Mouse (Mus musculus) left cerebral cortex, adult 2 months (tissue): ENCODE data around the gene Dlgap1. TPM values are rescaled to one million over a fixed set of nuclear protein-coding genes. Genes with fewer than 3 reads are reported as not detected.

Source experiments
- DNase-seq, 2 experiments: peaks; one replicate each; pipeline ENCODE4 v3.0.0; 2021 to 2022; ENCODE audit warnings: low spot score in 2 of 2, mixed read lengths in 1 of 2; ENCODE audit errors: extremely low spot score in 1 of 2
- H3K27ac ChIP-seq: fragments of 200-600 bp; 2 replicates; pipeline ENCODE4 v1.8.1; 2022
- H3K4me3 ChIP-seq: fragments of 200-600 bp; 2 replicates; pipeline ENCODE4 v1.8.1; 2022
- CTCF ChIP-seq: fragments of 200-600 bp; IDR thresholded peaks from 2 replicates; pipeline ENCODE4 v1.8.1; 2022; ENCODE audit warnings: antibody characterized with exemption, mild to moderate bottlenecking, moderate library complexity
- intact Hi-C: fragments of 180-260 bp; cut with DNase I; formaldehyde crosslinking; loops from one replicate; pipeline ENCODE4 v1.15.1; 2025
- total RNA-seq, 2 experiments: library from RNA; stranded (reverse); gene quantifications; 2 replicates each; pipeline ENCODE4 v1.2.3; 2021

The Dlgap1 gene
- total RNA-seq, 2 experiments from 2014 or later: 497 to 510 TPM

DNA sequence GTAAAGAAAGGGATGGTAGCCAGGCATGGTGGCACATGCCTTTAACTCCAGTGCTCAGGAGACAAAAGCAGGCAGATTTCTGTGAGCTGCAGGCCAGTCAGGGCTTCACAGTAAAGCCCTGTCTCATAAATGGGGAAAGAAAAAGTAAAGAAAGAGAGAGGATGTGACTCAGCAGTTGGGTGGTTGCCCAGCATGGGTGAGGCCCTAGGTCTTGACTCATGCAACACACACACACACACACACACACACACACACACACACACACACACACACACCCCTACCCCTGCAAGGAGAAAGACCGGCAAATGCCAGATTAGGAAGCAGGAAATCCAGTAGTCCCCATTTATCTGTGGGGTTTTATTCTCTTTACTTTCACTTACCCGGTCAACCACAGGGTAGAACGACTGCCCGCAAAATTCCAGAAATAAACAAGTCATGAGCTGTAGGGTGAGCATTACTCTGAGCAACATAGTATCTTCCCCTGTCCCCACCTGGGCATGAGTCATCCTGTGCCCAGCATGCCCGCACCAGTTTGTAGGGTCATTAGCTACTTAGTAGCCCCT lies 759.9 kb downstream of the Dlgap1 start:
- no peak for TF ChIP-seq CTCF
- intact Hi-C loops: no loop called here
- peak; percentile 50 to 68 for DNase-seq
- Histone ChIP-seq H3K27ac (peak overlapping the region; percentile 63; the same call in 1 of the 2 replicates), H3K4me3 (no peak overlapping the region)

DNA sequence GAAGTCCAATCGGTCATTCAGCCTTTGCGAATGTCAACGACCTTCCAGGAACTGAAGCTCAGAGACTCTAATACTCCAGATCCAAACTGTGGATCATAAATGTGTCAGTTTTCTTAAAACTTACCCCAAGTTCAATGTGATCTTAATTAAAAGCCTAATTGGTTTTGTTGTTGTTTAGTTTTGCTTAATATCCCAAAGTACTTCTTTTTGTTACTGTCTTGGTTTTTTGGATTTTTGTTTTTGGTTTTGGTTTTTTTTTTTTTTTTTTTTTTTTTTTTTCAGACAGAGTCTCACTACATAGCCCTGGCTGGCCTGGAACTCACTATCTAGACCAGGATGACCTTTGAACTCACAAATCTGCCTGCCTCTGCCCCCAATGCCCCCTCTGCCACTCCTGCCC lies 765.9 kb downstream of the Dlgap1 start:
- DNase-seq: no peak
- intact Hi-C loops: no loop called here
- no peak overlapping the region for H3K4me3 ChIP-seq
- H3K27ac ChIP-seq: no peak overlapping the region
- no peak for TF ChIP-seq CTCF

DNA sequence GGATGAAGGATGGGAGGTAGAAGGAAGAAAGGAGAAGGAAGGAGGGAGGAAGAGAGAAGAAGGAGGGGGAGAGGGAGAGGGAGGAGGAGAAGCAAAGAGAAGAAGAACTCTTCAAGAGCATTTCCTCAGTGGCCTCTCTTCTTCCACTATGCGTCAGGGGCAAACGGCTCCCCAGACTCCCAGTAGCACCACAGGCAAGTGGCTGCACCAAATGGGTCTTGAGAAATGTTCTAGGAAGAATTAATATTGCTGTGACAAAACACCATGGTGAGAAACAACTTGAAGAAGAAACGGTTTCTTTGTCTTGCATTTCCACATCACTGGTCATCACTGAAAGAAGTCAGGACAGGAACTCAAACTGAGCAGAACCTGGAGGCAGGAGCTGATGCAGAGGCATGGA lies 766.5 kb downstream of the Dlgap1 start:
- no peak for TF ChIP-seq CTCF
- H3K27ac ChIP-seq: no peak overlapping the region
- no peak for DNase-seq
- intact Hi-C loops: no loop called here
- no peak overlapping the region for H3K4me3 ChIP-seq

DNA sequence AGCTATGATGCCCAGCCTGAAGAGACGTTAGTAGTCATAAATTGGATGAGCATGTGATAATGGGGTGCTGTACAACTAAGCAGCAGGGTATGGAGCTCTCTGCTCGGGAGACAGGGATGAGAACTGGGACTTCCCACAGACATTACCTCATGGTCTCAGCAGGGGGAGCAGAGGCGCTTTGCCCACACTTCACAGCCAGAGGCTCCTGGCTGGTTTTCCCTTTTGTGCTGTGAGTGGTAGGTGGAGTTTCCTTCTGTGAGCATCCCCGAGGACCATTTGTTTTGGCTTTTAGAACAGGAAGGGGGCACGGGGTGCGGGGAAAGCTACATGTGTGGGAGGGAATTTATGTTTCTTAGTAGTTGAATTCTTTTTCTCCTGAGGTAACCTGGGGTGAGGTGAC lies 768.6 kb downstream of the Dlgap1 start:
- DNase-seq: peak; percentile 62 to 63
- TF ChIP-seq CTCF: peak; percentile 54
- intact Hi-C loops: no loop called here
- Histone ChIP-seq H3K27ac (peak overlapping the region; percentile 63), H3K4me3 (no peak overlapping the region)

DNA sequence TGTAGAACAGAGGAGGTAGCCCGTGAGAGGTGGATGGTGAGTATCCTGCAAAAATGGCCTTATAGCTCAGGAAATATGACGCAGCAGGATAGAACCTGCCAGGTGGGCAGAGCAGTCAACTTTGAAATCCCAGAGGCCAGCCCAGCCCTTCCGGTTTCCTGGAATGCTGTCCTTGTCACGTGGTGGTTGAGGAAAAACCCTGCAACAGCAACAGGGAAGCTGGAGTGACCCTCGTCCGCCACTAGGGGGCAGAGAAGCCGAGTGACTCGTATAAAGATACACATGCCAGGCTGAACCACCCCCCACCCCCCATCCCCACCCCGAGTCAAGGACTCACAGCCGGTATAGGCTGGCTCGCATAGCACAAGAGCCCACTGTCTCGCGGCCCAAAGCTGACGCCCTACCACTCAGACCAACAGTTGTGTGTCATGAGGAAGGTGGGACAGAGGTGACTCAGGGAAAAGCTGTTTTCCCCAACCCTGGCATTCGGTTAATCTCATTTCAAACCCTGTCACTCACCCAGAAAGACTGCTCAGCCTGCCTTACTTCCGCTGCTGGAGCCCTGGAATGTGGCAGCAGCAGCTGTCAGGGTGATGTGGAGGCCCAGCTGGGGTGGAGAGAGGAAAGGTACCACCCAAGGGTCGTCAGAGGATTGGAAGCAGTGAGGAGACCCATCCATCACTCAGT lies 769.4 kb downstream of the Dlgap1 start:
- peak overlapping the region; percentile 63 for H3K27ac ChIP-seq
- DNase-seq: peak; percentile 70 to 71
- no peak overlapping the region for H3K4me3 ChIP-seq
- TF ChIP-seq CTCF: peak; percentile 75
- intact Hi-C loops: no loop called here

DNA sequence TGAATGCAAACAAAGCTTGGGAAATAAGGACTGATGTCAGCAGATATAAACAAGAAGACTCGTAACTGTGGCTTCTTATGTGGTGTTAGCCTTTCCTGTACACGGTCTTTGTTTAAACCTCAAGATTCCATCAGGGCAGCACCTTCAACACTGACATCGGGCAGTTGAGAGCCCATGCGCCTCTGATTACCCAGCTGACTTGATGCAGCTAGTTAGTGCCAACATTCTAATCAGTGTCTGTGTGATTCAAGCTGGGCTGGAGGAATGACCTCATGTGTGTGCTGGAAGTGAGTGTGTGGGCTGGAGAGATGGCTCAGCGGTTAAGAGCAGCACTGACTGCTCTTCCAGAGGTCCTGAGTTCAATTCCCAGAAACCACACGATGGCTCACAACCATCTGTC lies 770.5 kb downstream of the Dlgap1 start:
- Histone ChIP-seq H3K27ac (no peak overlapping the region), H3K4me3 (no peak overlapping the region)
- TF ChIP-seq CTCF: no peak
- intact Hi-C loops: no loop called here
- DNase-seq: no peak

DNA sequence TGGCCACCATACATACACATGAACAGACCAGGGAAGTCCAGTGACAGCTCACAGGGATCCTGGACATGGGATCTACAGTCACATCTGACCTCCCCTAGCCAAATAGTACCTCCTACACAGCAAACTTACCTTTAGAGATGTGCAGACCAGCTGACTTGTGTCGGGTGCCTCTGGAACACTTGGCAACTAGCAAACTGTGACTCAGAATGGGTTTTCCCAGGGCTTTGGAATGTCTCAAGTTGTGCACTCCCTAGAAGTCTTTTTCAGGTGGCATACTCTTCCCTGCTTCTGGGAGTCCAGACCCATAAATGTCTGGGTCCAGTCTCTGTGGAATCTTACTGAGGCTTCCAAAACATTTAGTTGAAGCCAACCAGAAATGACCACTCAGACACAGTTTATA lies 772.8 kb downstream of the Dlgap1 start:
- no peak overlapping the region for H3K27ac ChIP-seq
- no peak overlapping the region for H3K4me3 ChIP-seq
- TF ChIP-seq CTCF: no peak
- no peak for DNase-seq
- intact Hi-C loops: no loop called here

DNA sequence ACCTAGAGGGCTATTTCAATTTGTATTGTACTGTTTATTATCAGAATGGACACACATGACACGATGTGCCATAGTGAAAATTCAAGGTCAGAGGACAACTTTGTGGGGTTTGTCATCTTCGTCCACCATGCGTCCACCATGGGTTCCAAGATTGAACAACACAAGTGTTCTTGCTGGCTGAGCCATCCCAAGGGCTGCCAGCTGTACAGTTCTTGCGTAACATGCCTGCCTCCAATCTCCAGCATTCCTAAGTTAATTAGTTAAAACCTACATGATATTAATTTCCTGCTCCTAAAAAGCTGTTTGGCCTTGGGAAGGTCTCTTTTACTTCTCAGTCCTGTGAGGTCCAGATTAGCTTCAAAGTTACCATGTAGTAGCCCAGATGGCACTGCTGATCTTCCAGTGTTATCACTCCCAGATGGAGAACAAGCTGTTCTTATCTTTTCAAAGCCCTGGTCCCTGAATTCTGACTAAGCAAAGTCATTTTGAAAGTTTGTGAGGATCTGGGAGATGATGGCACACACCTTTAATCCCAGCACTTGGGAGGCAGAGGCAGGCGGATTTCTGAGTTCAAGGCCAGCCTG lies 775.8 kb downstream of the Dlgap1 start:
- intact Hi-C loops: no loop called here
- Histone ChIP-seq H3K4me3 (no peak overlapping the region), H3K27ac (no peak overlapping the region)
- TF ChIP-seq CTCF: no peak
- DNase-seq: no peak

DNA sequence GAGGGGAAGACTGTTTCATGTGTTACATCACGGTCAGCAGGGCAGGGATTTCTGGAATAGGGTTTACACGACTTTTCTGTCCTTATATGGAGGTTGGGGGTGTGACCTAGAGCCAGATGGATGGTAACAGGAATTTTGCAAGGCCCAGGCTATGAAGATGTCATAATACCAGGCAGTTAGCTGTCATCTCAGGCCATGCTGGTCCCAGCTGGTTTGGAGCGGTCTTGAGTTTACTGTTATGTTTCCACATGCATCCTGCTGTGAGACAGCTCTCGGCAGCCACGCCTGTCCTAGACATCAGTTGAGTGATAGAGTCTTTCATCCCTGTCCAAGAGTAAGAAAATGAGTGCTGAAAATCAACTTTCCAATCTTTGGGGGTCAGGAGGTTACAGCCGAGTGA lies 776.5 kb downstream of the Dlgap1 start:
- Histone ChIP-seq H3K4me3 (no peak overlapping the region), H3K27ac (no peak overlapping the region)
- no peak for DNase-seq
- intact Hi-C loops: no loop called here
- TF ChIP-seq CTCF: no peak

DNA sequence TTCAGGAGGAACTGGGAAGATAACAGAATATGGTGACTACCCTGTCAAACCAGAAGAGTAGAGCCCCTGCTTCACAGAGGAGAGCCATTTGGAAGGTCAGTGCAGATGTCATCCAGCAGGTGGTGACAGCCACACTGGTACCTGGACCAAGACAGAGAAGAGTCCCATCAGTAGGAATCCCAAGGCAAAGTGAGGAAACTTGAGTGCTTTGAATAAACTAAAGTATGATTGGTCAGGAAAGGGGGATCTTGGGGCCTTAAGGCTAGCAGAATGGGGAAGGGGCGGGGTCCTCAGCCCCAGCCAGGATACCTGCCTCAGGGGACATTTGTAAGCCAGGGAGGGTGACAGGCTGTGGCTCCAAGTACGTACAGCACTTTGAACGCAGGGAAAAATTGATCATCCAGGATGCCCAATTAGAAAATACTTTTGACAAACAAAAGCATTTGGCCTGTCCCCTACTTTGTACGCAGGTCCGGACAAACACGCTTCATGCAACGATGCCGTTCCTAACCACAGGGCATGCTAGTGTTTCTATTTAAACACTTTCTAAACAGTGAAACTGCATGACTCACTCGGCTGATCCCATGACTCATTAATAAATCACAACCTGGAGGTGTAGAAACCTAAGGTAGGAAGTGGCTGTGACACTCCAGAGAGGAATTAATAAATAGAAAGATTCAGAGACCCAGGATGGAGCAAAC lies 777.7 kb downstream of the Dlgap1 start:
- H3K4me3 ChIP-seq: no peak overlapping the region
- H3K27ac ChIP-seq: no peak overlapping the region
- no peak; the same call in none of the 2 replicates for TF ChIP-seq CTCF
- intact Hi-C loops: no loop called here
- no peak for DNase-seq

DNA sequence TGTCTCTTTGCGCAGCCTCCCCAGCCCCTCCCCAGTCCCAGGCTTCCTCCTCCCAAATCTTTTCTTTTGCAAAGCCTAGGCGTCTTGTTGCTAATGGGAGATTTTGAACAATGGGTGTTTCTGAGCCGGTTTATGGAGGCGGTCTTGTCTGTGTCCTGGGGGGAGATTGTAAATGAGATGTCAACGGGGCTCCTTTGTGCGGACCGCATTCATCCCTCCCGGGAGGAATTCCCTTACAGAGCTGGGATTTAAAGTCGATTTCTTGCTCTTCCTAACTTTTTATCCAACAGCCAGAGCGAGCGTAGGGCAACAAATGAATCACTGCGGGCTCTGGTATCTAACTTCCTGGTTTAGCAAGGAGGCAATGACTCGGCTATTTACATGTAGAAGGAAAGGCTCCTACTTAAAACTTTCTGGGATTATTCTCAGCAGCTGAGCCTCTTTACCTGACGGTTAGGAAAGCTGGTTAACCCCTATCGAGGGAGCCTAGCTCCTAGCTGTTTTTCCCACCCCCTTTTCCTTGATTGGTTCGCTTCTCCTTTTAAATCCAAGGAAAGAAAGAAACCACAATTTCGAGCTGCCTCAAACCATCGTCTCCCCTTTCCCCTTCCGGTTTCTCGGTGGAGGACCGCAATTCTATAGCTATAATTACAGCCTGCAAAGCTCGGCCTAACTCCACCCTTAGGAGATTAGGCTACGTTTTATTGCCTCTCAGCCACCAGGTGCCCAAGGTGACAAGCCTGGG lies 779.0 kb downstream of the Dlgap1 start:
- no peak for DNase-seq
- intact Hi-C loops: no loop called here
- Histone ChIP-seq H3K27ac (peak overlapping the region; percentile 50; the same call in 1 of the 2 replicates), H3K4me3 (peak overlapping the region; percentile 17; the same call in 1 of the 2 replicates)
- no peak for TF ChIP-seq CTCF

DNA sequence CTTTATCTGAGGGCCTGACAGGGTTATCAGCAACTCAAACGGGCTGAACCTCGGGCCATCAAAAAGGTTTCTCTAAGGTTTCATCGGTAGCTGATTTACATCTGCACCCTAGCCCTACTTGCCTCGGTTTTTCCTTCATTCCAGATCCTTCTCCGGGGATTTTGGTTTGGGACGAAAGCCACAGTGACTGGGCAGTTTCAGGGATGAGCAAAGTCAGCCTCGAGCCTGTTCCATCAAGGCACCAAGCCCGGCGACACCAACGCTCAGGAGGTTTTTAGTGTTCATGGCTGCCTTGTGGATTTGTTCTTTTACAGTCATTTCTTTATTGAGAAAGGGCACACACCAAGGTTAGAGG lies 779.6 kb downstream of the Dlgap1 start:
- intact Hi-C loops: no loop called here
- Histone ChIP-seq H3K4me3 (no peak overlapping the region), H3K27ac (no peak overlapping the region; the same call in 1 of the 2 replicates)
- no peak for DNase-seq
- TF ChIP-seq CTCF: no peak
